Mouse (Mus musculus): ENCODE data around the gene Ntm. TPM values are rescaled to one million over a fixed set of nuclear protein-coding genes. Genes with fewer than 3 reads are reported as not detected.

The Ntm gene
- polyA plus RNA-seq, 1 experiment from 2014 or later: 0.66 TPM

DNA sequence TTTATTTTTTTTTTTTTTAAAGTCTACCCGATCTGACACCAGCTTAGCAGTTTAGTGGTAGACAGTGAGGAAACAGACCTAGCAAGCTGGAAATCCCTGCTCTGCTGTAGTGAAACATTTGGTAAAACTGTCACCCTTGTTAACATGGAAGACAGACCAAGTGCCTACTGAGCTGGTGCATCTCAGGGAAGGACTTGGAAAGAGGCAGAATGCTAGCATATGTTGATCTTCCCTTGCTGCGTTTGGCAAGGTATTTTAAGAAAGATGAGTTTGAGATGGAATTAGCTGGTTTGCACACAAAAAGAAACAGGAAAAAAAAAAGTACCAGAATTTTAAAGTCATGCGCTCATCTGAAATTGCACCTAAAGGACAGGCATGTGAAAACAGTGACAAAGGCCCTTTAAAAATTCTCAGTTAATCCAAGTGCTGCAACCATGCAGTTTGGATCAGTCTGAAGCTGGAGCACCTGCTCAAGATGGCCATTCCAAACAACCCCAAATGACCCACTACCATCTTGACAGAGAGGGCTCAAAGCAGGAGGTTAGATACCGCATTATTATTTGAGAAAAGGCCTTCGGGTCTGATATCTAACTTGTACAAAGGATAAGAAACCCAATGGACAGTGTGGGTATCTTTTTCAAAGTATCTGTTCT, 400.4 kb downstream of the Ntm start:
- Histone ChIP-seq H3K36me3 (replicated peaks) (no peaks in the 10 kb centered on the region), H3K4me3 (replicated peaks) (no peak overlapping the region), H3K4me1 (replicated peaks) (no peaks in the 10 kb centered on the region), H3K9me3 (replicated peaks) (no peaks in the 10 kb centered on the region), H3K27me3 (no peaks in the 10 kb centered on the region), H3K27ac (replicated peaks) (no peak overlapping the region), H3K4me2 (no peak overlapping the region), H3K9ac (no peak overlapping the region)
- WGBS (ENCODE audit: insufficient replicate concordance): 67% methylated on average over 5 of the region's 5 CpGs
- no peak for ATAC-seq (ENCODE audit: insufficient read depth)

DNA sequence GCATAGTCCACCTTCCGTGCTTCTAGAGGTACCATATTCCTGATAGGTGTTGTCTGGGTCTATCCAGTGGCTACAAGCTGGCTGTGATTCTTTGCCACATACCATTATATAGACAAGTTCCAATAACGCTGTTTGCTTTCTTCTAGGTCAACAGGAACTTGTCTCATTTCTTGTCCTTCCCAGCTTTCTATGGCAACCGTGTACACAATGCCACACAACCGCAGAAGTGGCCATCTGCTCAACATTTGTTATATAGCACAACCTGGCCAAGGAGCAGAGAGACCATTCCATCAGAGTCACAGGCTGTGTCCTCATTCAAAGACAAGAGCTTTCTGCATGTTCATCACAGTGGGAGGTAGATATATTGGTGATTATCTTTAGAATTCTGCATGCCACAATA, 404.0 kb downstream of the Ntm start:
- Histone ChIP-seq H3K36me3 (replicated peaks) (no peaks in the 10 kb centered on the region), H3K4me2 (no peak overlapping the region), H3K4me3 (replicated peaks) (no peak overlapping the region), H3K9me3 (replicated peaks) (no peaks in the 10 kb centered on the region), H3K4me1 (replicated peaks) (no peaks in the 10 kb centered on the region), H3K27ac (replicated peaks) (no peak overlapping the region), H3K27me3 (no peaks in the 10 kb centered on the region), H3K9ac (no peak overlapping the region)
- ATAC-seq (ENCODE audit: insufficient read depth): no peak
- 56% methylated on average over 4 of the region's 4 CpGs for WGBS (ENCODE audit: insufficient replicate concordance)

DNA sequence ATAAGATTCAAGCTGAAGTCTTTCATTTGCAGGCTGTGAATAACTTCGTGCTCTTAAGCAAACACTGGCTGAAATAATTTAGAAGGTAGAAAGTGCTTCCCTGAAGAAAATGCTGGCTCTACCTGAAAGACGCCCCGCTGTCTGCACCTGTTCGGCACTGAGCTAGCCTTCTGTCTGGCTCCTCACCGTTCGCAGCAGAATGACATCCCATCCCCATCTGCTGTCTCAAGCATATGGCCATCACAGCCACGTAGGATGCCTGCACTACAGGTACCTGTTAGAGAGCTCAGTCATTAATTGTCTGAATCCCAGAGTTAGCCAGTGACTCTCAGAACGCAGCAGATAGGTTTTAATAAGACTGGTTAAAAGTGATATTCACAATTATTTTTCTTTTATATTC, 412.4 kb downstream of the Ntm start:
- Histone ChIP-seq H3K4me3 (replicated peaks) (no peak overlapping the region), H3K36me3 (replicated peaks) (no peaks in the 10 kb centered on the region), H3K4me2 (no peak overlapping the region), H3K27me3 (no peaks in the 10 kb centered on the region), H3K9ac (no peak overlapping the region), H3K9me3 (replicated peaks) (no peaks in the 10 kb centered on the region), H3K27ac (replicated peaks) (no peak overlapping the region), H3K4me1 (replicated peaks) (no peaks in the 10 kb centered on the region)
- no peak for ATAC-seq (ENCODE audit: insufficient read depth)
- 70% methylated on average over 8 of the region's 8 CpGs for WGBS (ENCODE audit: insufficient replicate concordance)

DNA sequence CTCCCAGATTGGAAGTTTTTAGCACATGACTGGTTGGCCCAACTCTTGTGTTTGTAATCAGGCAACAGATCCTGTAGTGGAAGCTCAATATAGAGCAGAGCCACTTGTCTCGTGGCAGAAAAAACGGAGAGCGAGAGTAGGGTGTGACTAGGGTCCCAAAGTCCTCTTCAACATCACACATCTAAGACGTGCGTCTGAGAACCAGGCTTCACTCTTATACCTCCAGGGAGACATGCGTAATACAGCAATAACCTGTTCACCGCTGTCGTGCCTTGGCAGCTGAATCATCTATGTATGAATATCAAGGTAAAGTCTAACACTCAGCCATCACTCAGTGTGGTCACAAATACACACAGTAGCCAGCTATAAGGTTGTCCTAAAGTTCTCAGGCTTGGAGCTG, 412.8 kb downstream of the Ntm start:
- no peak for ATAC-seq (ENCODE audit: insufficient read depth)
- Histone ChIP-seq H3K27ac (replicated peaks) (no peak overlapping the region), H3K9ac (no peak overlapping the region), H3K36me3 (replicated peaks) (no peaks in the 10 kb centered on the region), H3K9me3 (replicated peaks) (no peaks in the 10 kb centered on the region), H3K4me3 (replicated peaks) (no peak overlapping the region), H3K4me2 (no peak overlapping the region), H3K4me1 (replicated peaks) (no peaks in the 10 kb centered on the region), H3K27me3 (no peaks in the 10 kb centered on the region)
- 68% methylated on average over 8 of the region's 8 CpGs for WGBS (ENCODE audit: insufficient replicate concordance)

DNA sequence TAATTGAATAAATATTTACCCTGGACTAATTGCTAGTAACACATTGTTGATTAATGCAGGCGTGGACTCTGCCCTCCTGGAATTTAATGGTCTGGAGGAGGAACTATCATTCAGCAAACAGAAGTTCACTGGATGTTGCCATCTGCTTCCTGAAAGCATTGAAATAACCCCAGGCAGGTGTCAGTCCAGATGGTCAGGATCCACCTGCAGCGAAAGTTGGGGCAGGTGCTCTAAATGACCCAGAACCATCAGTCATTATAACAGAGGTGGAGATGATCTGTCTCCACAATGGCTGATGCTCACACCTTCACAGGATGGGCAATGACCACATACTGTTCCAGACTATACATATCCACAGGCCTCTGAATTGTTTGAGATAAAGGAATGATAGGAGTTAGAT, 426.5 kb downstream of the Ntm start:
- Histone ChIP-seq H3K4me1 (replicated peaks) (no peaks in the 10 kb centered on the region), H3K9me3 (replicated peaks) (no peaks in the 10 kb centered on the region), H3K9ac (no peak overlapping the region), H3K36me3 (replicated peaks) (no peaks in the 10 kb centered on the region), H3K4me2 (no peak overlapping the region), H3K4me3 (replicated peaks) (no peak overlapping the region), H3K27me3 (no peaks in the 10 kb centered on the region), H3K27ac (replicated peaks) (no peak overlapping the region)
- WGBS (ENCODE audit: insufficient replicate concordance): 48% methylated on average over 2 of the region's 2 CpGs
- ATAC-seq (ENCODE audit: insufficient read depth): no peak

DNA sequence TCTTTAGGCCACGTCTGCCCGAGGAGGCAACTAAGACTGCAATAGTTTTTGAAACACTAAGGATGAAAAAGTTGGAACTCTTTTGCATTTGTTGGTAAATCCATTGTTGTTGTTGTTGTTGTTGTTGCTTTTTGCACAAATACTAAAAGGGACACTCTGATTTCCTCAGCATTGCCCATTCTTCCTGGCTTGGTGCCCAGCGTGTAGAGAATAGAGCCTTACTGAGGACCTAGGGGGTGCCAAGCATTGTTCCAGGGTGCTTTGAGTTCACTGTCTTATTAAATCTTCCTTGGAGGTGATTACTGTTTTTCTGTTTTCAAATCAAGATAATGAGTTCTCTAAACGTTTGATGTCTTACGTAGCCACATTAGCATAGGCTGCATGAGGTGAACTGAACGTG, 428.2 kb downstream of the Ntm start:
- no peak overlapping the region for H3K4me2 ChIP-seq

DNA sequence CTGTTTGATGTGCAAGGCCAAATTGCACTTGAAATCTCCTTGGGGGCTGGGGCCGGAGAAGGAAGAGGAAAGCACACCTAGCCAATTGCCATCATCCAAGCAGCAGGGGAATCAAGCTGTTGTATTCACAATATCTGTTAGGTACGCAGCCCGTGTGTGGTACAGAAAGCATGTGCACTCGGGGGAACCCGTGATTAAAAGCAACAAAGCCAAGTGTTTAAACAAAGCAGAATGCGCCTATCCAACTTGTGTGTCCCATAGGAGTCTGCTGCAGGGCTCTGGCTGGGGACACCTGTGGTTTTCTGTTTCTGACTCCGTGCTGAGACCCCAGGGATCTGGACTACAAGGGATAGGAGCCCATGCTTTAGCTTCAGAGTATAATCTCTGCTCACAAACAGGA, 428.6 kb downstream of the Ntm start:
- ATAC-seq (ENCODE audit: insufficient read depth): no peak
- no peaks in the 10 kb centered on the region for H3K27me3 ChIP-seq
- no peak overlapping the region for H3K27ac ChIP-seq (replicated peaks)
- no peaks in the 10 kb centered on the region for H3K36me3 ChIP-seq (replicated peaks)
- no peak overlapping the region for H3K4me3 ChIP-seq (replicated peaks)
- H3K9me3 ChIP-seq (replicated peaks): no peaks in the 10 kb centered on the region
- H3K4me2 ChIP-seq: no peak overlapping the region
- no peaks in the 10 kb centered on the region for H3K4me1 ChIP-seq (replicated peaks)
- 45% methylated on average over 7 of the region's 7 CpGs for WGBS (ENCODE audit: insufficient replicate concordance)
- no peak overlapping the region for H3K9ac ChIP-seq

More for the DNA sequence above, 428.2 kb downstream of the Ntm start:
- 61% methylated on average over 6 of the region's 6 CpGs for WGBS (ENCODE audit: insufficient replicate concordance)
- H3K4me3 ChIP-seq (replicated peaks): no peak overlapping the region
- H3K27me3 ChIP-seq: no peaks in the 10 kb centered on the region
- no peaks in the 10 kb centered on the region for H3K36me3 ChIP-seq (replicated peaks)
- no peak overlapping the region for H3K27ac ChIP-seq (replicated peaks)
- no peak for ATAC-seq (ENCODE audit: insufficient read depth)
- no peaks in the 10 kb centered on the region for H3K4me1 ChIP-seq (replicated peaks)
- H3K9ac ChIP-seq: no peak overlapping the region
- no peaks in the 10 kb centered on the region for H3K9me3 ChIP-seq (replicated peaks)

DNA sequence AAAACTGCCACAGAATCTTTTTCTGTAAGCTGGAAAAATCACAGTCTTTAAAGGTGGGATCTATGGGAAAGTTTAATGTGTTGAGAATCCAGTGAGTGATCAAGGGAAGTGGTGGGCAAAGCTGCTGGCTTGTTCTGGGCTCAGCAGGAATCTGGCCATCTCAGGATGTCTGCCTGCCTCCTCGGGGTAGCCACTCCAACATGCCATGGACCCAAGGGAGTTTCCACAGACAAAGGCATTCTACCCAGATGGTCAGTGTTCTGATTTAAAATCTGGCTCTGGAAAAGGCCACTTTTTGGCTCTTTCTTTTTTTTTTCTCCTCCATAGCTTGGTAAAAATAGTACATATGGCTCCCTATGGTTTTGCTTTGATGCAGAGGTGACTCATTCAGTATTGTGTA, 429.4 kb downstream of the Ntm start:
- Histone ChIP-seq H3K4me3 (replicated peaks) (no peak overlapping the region), H3K36me3 (replicated peaks) (no peaks in the 10 kb centered on the region), H3K4me2 (no peak overlapping the region), H3K9me3 (replicated peaks) (no peaks in the 10 kb centered on the region), H3K27me3 (no peaks in the 10 kb centered on the region), H3K4me1 (replicated peaks) (no peaks in the 10 kb centered on the region), H3K27ac (replicated peaks) (no peak overlapping the region), H3K9ac (no peak overlapping the region)
- ATAC-seq (ENCODE audit: insufficient read depth): no peak
- WGBS (ENCODE audit: insufficient replicate concordance): 22% methylated on average over 1 of the region's 1 CpGs

DNA sequence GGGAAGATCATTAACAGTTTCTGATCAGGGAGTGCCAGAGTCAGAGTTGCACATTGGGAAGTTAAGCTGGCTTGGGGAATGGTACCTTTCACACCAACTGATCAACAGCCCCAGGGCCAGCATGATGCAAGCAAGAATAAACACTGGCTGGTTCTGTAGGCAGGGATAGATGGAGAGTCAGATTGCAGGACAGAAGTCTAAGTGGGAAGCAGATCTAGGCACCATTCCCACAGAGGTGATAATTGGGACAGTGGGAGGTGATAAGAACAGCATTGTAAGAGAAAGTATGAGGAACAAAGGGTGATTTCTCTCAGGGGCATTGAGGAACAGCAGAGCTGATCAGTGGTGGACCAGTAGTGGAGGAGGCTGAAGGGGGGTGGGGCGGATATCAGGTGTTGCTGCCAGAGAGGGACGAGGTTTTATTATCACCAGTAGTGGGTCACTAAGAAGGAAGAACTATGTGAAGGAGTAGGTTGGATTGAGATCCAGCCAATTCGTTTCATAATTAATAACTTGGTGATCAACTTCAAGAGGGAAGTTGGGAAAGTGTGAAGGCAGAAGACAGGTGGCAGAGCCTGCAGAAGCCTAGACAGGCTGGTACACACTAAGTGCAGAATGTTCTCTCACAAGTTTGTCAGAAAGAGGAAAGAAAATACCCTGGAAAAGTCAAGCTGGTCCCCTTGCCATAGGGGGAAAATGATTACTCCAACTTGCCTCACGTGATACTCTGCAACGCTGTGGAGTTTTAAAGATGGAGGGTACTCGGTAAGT, 431.6 kb downstream of the Ntm start:
- no peak overlapping the region for H3K9ac ChIP-seq
- H3K36me3 ChIP-seq (replicated peaks): no peaks in the 10 kb centered on the region
- H3K4me1 ChIP-seq (replicated peaks): no peaks in the 10 kb centered on the region
- no peaks in the 10 kb centered on the region for H3K27me3 ChIP-seq
- no peak overlapping the region for H3K4me2 ChIP-seq
- H3K27ac ChIP-seq (replicated peaks): no peak overlapping the region
- no peaks in the 10 kb centered on the region for H3K9me3 ChIP-seq (replicated peaks)
- H3K4me3 ChIP-seq (replicated peaks): no peak overlapping the region
- ATAC-seq (ENCODE audit: insufficient read depth): no peak
- WGBS (ENCODE audit: insufficient replicate concordance): 53% methylated on average over 6 of the region's 6 CpGs

DNA sequence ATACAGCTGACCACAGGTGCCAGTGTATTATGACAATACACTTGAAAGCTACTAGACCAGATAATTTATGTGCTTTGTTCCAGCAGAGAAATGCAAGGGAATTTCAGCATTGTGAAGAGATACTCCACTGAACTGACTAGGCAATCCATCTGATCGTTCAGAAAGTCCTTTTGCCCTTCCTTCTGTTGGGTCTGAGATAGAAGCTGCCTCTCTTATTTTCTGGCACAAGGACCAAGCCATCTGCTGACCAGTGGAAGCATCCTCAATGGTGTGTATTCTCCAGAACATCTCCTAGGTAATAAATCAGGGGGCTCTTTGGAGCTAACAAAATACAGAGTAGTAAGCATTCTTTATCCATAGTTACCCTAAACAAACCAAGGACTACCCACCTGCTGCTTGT, 438.8 kb downstream of the Ntm start:
- 47% methylated on average over 1 of the region's 1 CpGs for WGBS (ENCODE audit: insufficient replicate concordance)
- H3K4me2 ChIP-seq: no peak overlapping the region
- no peak for ATAC-seq (ENCODE audit: insufficient read depth)

DNA sequence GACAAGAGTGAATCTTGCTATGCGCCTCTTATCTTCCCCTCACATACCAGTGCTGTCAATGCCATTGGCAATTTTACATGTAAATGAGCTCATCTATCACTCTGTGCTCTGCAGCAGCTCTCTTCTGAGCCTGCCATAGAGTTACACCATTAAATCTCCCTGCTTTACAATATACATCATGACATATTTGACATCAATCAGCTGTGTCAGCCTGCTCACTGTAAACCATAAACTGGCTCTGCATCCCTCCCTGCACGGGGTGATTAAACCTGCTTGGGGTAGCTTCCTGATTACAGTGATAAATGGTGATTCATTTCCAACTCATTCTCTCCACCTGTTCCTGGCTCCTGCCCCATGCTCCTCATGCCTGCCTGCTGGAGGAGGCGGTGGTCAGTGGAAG, 439.7 kb downstream of the Ntm start:
- H3K9me3 ChIP-seq (replicated peaks): no peaks in the 10 kb centered on the region
- H3K27ac ChIP-seq (replicated peaks): no peak overlapping the region
- no peaks in the 10 kb centered on the region for H3K4me1 ChIP-seq (replicated peaks)
- H3K4me3 ChIP-seq (replicated peaks): no peak overlapping the region
- no peak for ATAC-seq (ENCODE audit: insufficient read depth)
- no peaks in the 10 kb centered on the region for H3K36me3 ChIP-seq (replicated peaks)
- no peak overlapping the region for H3K4me2 ChIP-seq
- 55% methylated on average over 3 of the region's 3 CpGs for WGBS (ENCODE audit: insufficient replicate concordance)
- no peak overlapping the region for H3K9ac ChIP-seq
- no peaks in the 10 kb centered on the region for H3K27me3 ChIP-seq

More for the DNA sequence above, 438.8 kb downstream of the Ntm start:
- no peaks in the 10 kb centered on the region for H3K27me3 ChIP-seq
- no peaks in the 10 kb centered on the region for H3K36me3 ChIP-seq (replicated peaks)
- H3K9me3 ChIP-seq (replicated peaks): no peaks in the 10 kb centered on the region
- no peak overlapping the region for H3K4me3 ChIP-seq (replicated peaks)
- H3K9ac ChIP-seq: no peak overlapping the region
- H3K27ac ChIP-seq (replicated peaks): no peak overlapping the region
- H3K4me1 ChIP-seq (replicated peaks): no peaks in the 10 kb centered on the region

DNA sequence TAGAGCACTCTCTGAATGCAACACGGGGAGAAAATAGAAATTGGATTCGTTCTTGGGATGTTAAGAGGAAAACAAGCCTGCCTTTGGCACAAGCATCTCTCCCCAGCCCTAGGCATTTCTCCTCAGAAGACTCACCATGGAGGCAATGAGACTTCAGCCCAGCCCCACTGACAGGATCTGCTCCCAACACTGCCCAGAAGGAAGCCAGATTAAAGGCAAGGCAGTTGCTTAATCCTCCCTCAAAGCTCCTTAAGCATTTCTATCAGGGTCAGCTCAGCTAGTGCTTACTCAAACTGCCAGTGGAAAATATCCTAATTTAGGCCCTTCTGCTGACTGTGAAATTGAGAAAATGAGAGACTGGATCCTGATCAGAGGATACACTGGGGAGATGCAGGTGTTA, 443.8 kb downstream of the Ntm start:
- Histone ChIP-seq H3K4me2 (no peak overlapping the region), H3K27me3 (no peaks in the 10 kb centered on the region)
- no peak for ATAC-seq (ENCODE audit: insufficient read depth)

More for the DNA sequence above, 443.8 kb downstream of the Ntm start:
- 40% methylated on average over 2 of the region's 2 CpGs for WGBS (ENCODE audit: insufficient replicate concordance)
- no peaks in the 10 kb centered on the region for H3K4me1 ChIP-seq (replicated peaks)
- H3K4me3 ChIP-seq (replicated peaks): no peak overlapping the region
- H3K27ac ChIP-seq (replicated peaks): no peak overlapping the region
- no peaks in the 10 kb centered on the region for H3K9me3 ChIP-seq (replicated peaks)
- no peaks in the 10 kb centered on the region for H3K36me3 ChIP-seq (replicated peaks)
- H3K9ac ChIP-seq: no peak overlapping the region

Data from liver, embryonic 15.5 days (tissue).